Mouse (Mus musculus) olfactory bulb, adult 2 months (tissue): Measurements from ENCODE around the gene Slc1a3.
A peak's percentile ranks its signal among the peaks of the same experiment; 100 is the strongest.

ENCODE experiments used
- CTCF ChIP-seq: fragments of 200-500 bp; IDR thresholded peaks from 2 replicates; pipeline ENCODE4 v1.5.1; 2012; ENCODE audit warnings: low read depth, mild to moderate bottlenecking, low read length, moderate library complexity; ENCODE audit not compliant: insufficient read depth
- POLR2A ChIP-seq: fragments of 200-500 bp; IDR thresholded peaks from 2 replicates; pipeline ENCODE4 v1.6.1; 2012; ENCODE audit warnings: mild to moderate bottlenecking, low read depth, low read length, moderate library complexity; ENCODE audit not compliant: insufficient read depth

- TF ChIP-seq CTCF (peak; percentile 22; the same call in 1 of the 2 replicates), POLR2A (no peak)
Measured at GRCm38 (mm10) chr15:8625370-8625769, 85.2 kb downstream of the Slc1a3 start.
